Mouse (Mus musculus): ENCODE measurements at regions not wholly inside any gene's neighbourhood (a gene's known extent, or its start where the extent isn't known, plus 50 kb on each side); places are given as distances from the start of the nearest gene placed in this dataset.

- DNase-seq: peak; percentile 4 to 10
Observed at GRCm38 (mm10) chr1:148392673-148393072, 1568.4 kb downstream of the Pla2g4a start.
